Mouse (Mus musculus) left cerebral cortex, adult 8-10 months (tissue): Measurements from ENCODE around the gene Zdhhc9. TPM values are rescaled to one million over a fixed set of nuclear protein-coding genes. Genes with fewer than 3 reads are reported as not detected.

Source experiments
- DNase-seq, 2 experiments: peaks; one replicate each; pipeline ENCODE4 v3.0.0; 2022; ENCODE audit warnings: low spot score in 2 of 2
- total RNA-seq, 4 experiments: library from RNA; stranded (reverse); gene quantifications; 2 replicates each; pipeline ENCODE4 v1.2.4; 2022

Gene Zdhhc9
- total RNA-seq, 4 experiments from 2014 or later = 45.9 to 53.5 (median 52.4) TPM

DNA sequence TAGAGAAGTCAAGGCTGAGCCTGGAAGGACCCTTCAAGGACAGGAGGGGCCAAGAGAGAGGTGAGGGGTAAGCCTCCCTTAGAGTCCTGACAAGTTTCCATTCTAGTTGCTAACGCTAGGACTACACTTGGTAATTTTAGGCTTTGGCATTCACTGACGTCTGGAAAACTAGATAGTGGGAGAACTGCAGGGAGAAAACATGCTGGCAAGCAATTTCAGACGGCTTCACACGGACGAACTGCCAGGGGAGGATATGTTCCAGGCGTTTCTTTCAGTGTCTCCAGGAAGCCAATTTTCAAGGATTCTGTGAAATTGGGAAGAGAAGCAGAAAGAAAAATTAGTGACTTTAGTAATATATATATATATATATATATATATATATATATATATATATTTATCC is 26.8 kb downstream of the Zdhhc9 start:
- no peak for DNase-seq

- DNase-seq = no peak
Measured at GRCm38 (mm10) chrX:48170368-48170767, 38.3 kb downstream of the Zdhhc9 start.

DNA sequence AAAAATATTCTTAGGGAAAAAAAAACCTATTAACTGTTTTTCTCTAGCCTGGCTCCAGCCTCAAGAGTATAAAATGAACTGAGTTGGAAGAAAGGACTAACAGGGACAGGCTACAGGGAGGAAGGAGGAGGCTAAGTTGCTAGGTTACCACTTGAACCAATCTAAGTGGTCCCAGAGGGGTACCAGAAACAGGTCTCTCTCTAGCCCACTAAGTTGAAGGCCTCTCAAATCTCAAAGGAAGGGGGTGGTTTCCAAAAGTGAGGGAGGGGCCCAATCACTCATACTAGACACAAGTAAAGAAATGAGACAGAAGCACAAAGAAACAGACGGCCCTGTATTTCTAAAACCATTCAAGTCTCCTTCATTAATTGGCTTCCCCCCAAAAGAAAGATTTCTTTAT is 38.8 kb downstream of the Zdhhc9 start:
- DNase-seq = no peak

- DNase-seq = no peak
Measured at GRCm38 (mm10) chrX:48158229-48158919, 50.3 kb downstream of the Zdhhc9 start.

GRCm38 (mm10) chrX:48157396-48157795 is 51.3 kb downstream of the Zdhhc9 start:
- no peak for DNase-seq

GRCm38 (mm10) chrX:48155489-48155888 is 53.2 kb downstream of the Zdhhc9 start:
- no peak for DNase-seq

DNA sequence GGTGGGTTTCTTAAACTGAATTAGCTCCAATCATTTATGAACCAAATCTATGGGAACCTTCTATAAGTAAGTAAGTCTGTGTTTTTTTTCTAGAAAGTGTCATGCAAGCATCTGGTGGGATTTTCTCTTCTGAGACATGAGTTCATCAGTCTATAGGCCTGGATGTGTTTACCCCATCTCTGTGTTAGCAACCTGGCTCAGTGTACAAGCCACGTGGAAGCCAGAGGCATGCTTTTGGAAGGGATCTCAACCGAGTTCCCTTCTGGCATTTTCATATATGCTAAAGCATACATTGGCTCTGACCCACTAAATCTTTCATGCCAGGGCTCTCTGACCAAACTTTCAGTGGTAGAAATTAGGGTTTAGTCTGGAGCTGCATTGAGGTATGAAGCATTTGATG is 54.7 kb downstream of the Zdhhc9 start:
- no peak for DNase-seq

DNA sequence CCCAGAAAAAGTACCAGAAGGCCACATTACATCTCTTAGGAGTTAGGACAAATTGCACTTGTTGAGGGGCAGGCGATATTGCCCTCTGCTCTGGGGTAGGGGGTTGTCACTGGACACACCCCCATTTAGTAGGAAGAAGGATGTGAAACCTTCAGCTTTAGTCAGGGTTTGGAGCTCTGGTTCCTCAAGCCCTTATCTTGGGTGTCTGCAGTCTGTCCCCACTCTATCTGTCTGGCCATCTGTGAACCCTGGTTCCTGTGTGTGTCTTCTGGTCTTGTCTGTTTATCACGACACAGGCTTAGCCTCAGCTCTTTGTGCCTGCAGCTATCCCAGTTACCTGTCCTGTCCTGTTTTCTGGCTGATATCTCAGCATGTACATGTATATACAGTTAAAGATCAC is 55.3 kb downstream of the Zdhhc9 start:
- DNase-seq = no peak

GRCm38 (mm10) chrX:48152106-48152505 is 56.6 kb downstream of the Zdhhc9 start:
- no peak for DNase-seq

- no peak for DNase-seq
Measured at GRCm38 (mm10) chrX:48147741-48148186, 60.9 kb downstream of the Zdhhc9 start.

DNA sequence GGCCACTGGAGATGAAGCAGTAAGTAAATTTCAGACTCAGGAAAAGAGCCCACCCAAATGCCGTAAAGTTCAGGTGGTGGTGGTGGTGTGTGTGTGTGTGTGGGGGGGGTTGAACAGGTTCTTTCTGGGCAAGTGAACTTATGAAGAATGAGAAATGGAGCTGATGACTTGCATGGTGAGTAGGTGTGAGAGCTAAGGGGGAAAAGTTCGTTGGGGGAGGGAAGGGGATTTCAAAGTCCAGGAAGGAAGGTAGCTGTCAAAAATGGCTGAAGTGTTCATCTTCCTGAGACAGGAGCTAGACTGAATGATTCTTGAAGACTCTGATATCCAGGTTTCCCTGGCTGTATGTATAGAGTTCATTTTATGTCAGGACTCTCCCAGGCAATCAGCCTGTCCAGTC is 61.5 kb downstream of the Zdhhc9 start:
- no peak for DNase-seq

DNA sequence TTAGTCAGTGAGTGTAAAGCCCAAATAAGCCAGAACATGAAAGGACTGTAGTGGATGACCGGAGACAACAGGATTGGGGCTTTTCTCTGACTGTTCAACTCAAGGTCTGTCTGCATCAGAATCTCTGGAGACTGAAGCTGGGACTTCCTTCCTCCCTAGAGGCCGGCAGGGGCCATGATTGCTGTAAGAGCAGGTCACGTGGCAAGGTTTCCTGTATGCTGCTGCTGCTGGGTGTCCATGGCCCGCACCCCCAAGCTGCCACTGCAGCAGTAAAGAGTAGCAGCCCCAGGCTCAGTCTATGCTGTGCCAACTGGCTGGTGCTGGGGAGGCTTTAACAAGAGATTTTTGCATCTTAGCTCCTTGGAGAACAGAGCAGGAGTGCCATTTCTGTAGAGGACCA is 62.4 kb downstream of the Zdhhc9 start, which contains the start of gene Sash3:
Gene Sash3, plus strand, starts transcription at position 175 of the 400 bp plus-strand sequence.
- DNase-seq = no peak

- DNase-seq = no peak
Measured at GRCm38 (mm10) chrX:48143415-48144335, 65.0 kb downstream of the Zdhhc9 start.

DNA sequence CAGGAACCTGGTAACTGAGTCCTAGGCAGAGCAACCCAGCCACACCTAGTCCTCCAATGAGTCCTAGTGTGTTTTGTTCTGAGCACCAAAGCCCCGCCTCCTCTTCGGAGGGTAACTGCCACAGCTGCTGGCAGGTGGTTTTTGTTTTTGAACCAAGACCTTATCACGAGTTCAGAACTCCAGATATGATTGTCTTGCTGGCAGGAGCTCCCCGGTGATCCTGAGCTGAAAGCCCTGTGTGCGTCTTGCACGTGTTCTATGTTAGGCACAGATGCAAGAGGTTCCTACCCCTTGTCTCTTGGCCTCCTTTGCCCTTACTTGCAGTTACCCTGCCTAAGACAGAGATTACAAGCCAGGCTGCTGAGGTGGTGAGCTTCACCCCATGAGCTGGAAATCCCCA is 67.2 kb downstream of the Zdhhc9 start:
- no peak for DNase-seq

DNA sequence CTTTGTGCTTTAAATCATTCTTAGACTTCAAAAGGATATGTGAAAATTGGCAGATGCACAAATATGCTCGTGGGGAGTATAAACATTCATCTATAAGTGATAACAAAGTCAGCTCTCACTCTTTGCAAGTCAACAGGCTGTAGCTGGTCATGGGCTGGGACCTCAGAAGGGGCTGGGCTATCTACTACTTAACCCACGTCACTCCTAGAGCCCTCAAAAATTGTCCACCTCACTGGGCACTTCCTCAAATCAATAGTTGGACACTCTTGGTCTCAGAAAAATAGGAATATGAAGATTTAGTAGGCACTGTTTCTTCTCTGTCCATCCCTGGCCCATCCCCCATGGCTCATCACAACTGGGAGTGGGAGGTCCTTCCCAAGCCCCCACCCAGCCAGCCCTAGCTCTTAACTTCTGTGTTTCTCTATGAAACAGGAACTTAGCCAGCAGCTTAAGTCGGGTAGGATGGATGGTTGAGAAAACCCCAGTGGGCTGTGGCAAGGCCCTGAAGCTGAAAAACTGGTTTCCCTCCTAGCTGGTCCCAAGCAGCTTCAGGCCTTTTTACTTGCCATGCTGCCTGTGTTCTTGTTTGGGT is 68.3 kb downstream of the Zdhhc9 start:
- DNase-seq = no peak

GRCm38 (mm10) chrX:48139368-48140285 is 69.1 kb downstream of the Zdhhc9 start:
- no peak for DNase-seq

GRCm38 (mm10) chrX:48138539-48139275 is 70.0 kb downstream of the Zdhhc9 start:
- DNase-seq = no peak

GRCm38 (mm10) chrX:48138011-48138410 is 70.7 kb downstream of the Zdhhc9 start:
- DNase-seq = no peak

GRCm38 (mm10) chrX:48136935-48137334 is 71.7 kb downstream of the Zdhhc9 start:
- DNase-seq = no peak

GRCm38 (mm10) chrX:48129167-48129566 is 79.5 kb downstream of the Zdhhc9 start:
- DNase-seq = no peak
